Mouse (Mus musculus) limb, embryonic 14.5 days (tissue): ENCODE results near the gene Dab2ip. TPM values are rescaled to one million over a fixed set of nuclear protein-coding genes. Genes with fewer than 3 reads are reported as not detected.

Experiments
- ATAC-seq: fragments of 200-750 bp; cut with Nextera tagmentation; 2 replicates; pipeline ENCODE4 v1.8.0; 2017; ENCODE audit warnings: low read depth, moderate number of reproducible peaks, moderate TSS enrichment; ENCODE audit not compliant: low FRiP score
- DNase-seq: peaks from one replicate; pipeline ENCODE4 v3.0.0-alpha.2; 2015; ENCODE audit warnings: low spot score
- H3K27ac ChIP-seq: fragments of 300-500 bp; sonication (generic); replicated peaks from 2 replicates; pipeline ENCODE4 v1.5.1; 2014; ENCODE audit warnings: low read depth, mild to moderate bottlenecking, low read length, moderate library complexity, mixed read lengths
- H3K27me3 ChIP-seq: fragments of 300-500 bp; sonication (generic); 2 replicates; pipeline ENCODE4 v1.6.1; 2014; ENCODE audit warnings: low read length, mixed read lengths; ENCODE audit not compliant: control insufficient read depth, insufficient read depth
- H3K36me3 ChIP-seq: fragments of 300-500 bp; sonication (generic); 2 replicates; pipeline ENCODE4 v1.6.1; 2014; ENCODE audit warnings: mild to moderate bottlenecking, low read length, moderate library complexity, mixed read lengths; ENCODE audit not compliant: control insufficient read depth, insufficient read depth
- H3K4me1 ChIP-seq: fragments of 300-500 bp; sonication (generic); 2 replicates; pipeline ENCODE4 v1.6.1; 2014; ENCODE audit warnings: antibody characterized with exemption, low read length, mixed read lengths; ENCODE audit not compliant: control insufficient read depth, insufficient read depth
- H3K4me2 ChIP-seq: fragments of 300-500 bp; sonication (generic); replicated peaks from 2 replicates; pipeline ENCODE4 v1.6.1; 2014; ENCODE audit warnings: low read depth, mild to moderate bottlenecking, low read length, moderate library complexity; ENCODE audit not compliant: severe bottlenecking
- H3K4me3 ChIP-seq: fragments of 300-500 bp; sonication (generic); replicated peaks from 2 replicates; pipeline ENCODE4 v1.5.1; 2014; ENCODE audit warnings: low read length
- H3K9ac ChIP-seq: fragments of 300-500 bp; sonication (generic); 2 replicates; pipeline ENCODE4 v1.6.1; 2014; ENCODE audit warnings: mild to moderate bottlenecking, low read depth, low read length, moderate library complexity; ENCODE audit not compliant: severe bottlenecking
- H3K9me3 ChIP-seq: fragments of 300-500 bp; sonication (generic); 2 replicates; pipeline ENCODE4 v1.6.1; 2016; ENCODE audit warnings: low read length; ENCODE audit not compliant: control insufficient read depth
- POLR2A ChIP-seq: fragments of 200-500 bp; IDR thresholded peaks from 2 replicates; pipeline ENCODE4 v1.8.0; 2012; ENCODE audit warnings: inconsistent platforms, mild to moderate bottlenecking, moderate library complexity, borderline replicate concordance; ENCODE audit not compliant: insufficient read depth, insufficient read length; ENCODE audit errors: extremely low read depth
- WGBS: fragments of 180-500 bp; shearing (Covaris S2); extraction: QIAGEN DNeasy Blood & Tissue Kit; methylation state at CpG from one replicate; pipeline ENCODE4 v1.1.7; 2014; 5-methylcytosine and 5-hydroxymethylcytosine counted together
- polyA plus RNA-seq, 2 experiments: library from polyadenylated mRNA; depleted of rRNA in 1 of 2; stranded (reverse) in 1 of 2; unstranded in 1 of 2; fragments of >200 nt; fragmentation: Nextera tagmentation in 1 of 2; extraction: Ambion mirVana in 1 of 2; gene quantifications; 2 replicates each; pipeline versions ENCODE4 v1.2.1 to v1.2.3; 2012 to 2014

The Dab2ip gene
- polyA plus RNA-seq, 2 experiments: 62.2 to 69.8 TPM

GRCm38 (mm10) chr2:35686104-35686503 is 128.0 kb downstream of the Dab2ip start:
- no peaks in the 10 kb centered on the region for H3K9me3 ChIP-seq
- 66% methylated on average over 7 of the region's 7 CpGs for WGBS
- TF ChIP-seq POLR2A: no peak
- DNase-seq (no peak), ATAC-seq (no peak)
- no peaks in the 10 kb centered on the region; the same call in 1 of the 2 replicates for H3K36me3 ChIP-seq
- no peak overlapping the region for H3K9ac ChIP-seq
- no peak overlapping the region for H3K27ac ChIP-seq
- H3K27me3 ChIP-seq: no peaks in the 10 kb centered on the region
- no peak overlapping the region for H3K4me3 ChIP-seq
- H3K4me2 ChIP-seq: no peak overlapping the region
- H3K4me1 ChIP-seq: peaks cover 66% of the 10 kb centered on the region

- H3K9ac ChIP-seq: no peak overlapping the region
- ATAC-seq (no peak), DNase-seq (no peak)
- H3K4me1 ChIP-seq: peaks cover 68% of the 10 kb centered on the region
- H3K4me3 ChIP-seq: no peak overlapping the region
- 56% methylated on average over 5 of the region's 5 CpGs for WGBS
- no peaks in the 10 kb centered on the region for H3K9me3 ChIP-seq
- no peaks in the 10 kb centered on the region for H3K36me3 ChIP-seq
- TF ChIP-seq POLR2A: no peak
- H3K27me3 ChIP-seq: no peaks in the 10 kb centered on the region
- H3K4me2 ChIP-seq: no peak overlapping the region
- no peak overlapping the region; the same call in 1 of the 2 replicates for H3K27ac ChIP-seq
These were observed 129.5 kb downstream of the Dab2ip start for GRCm38 (mm10) chr2:35687557-35688070.

- H3K9ac ChIP-seq: peak overlapping the region; percentile 4; the same call in 1 of the 2 replicates
- DNase-seq (no peak), ATAC-seq (no peak)
- H3K36me3 ChIP-seq: peaks cover 2% of the 10 kb centered on the region; the same call in 1 of the 2 replicates
- no peaks in the 10 kb centered on the region for H3K27me3 ChIP-seq
- no peak overlapping the region for H3K4me3 ChIP-seq
- H3K4me1 ChIP-seq: peaks cover 70% of the 10 kb centered on the region
- no peaks in the 10 kb centered on the region for H3K9me3 ChIP-seq
- H3K4me2 ChIP-seq: no peak overlapping the region
- 59% methylated on average over 4 of the region's 4 CpGs for WGBS
- peak overlapping the region; percentile 33; the same call in 1 of the 2 replicates for H3K27ac ChIP-seq
- no peak for TF ChIP-seq POLR2A
These were observed 130.1 kb downstream of the Dab2ip start for GRCm38 (mm10) chr2:35688121-35688520.

GRCm38 (mm10) chr2:35688581-35688980 is 130.5 kb downstream of the Dab2ip start:
- no peak for ATAC-seq
- Histone ChIP-seq H3K4me3 (no peak overlapping the region), H3K9ac (0 out of 2 replicates have a peak overlapping the region, but pooled peaks have one; percentile 4), H3K27me3 (no peaks in the 10 kb centered on the region), H3K4me2 (no peak overlapping the region), H3K9me3 (no peaks in the 10 kb centered on the region), H3K36me3 (peaks cover 4% of the 10 kb centered on the region; the same call in 1 of the 2 replicates), H3K27ac (peak overlapping the region; percentile 33; the same call in 1 of the 2 replicates), H3K4me1 (peaks cover 65% of the 10 kb centered on the region)
- no peak for DNase-seq
- 86% methylated on average over 5 of the region's 5 CpGs for WGBS
- TF ChIP-seq POLR2A: no peak

GRCm38 (mm10) chr2:35689881-35690280 is 131.8 kb downstream of the Dab2ip start:
- H3K36me3 ChIP-seq: peaks cover 4% of the 10 kb centered on the region; the same call in 1 of the 2 replicates
- DNase-seq: no peak
- peaks cover 65% of the 10 kb centered on the region for H3K4me1 ChIP-seq
- 0 out of 2 replicates have a peak overlapping the region, but pooled peaks have one; percentile 13 for H3K27ac ChIP-seq
- H3K9me3 ChIP-seq: no peaks in the 10 kb centered on the region
- 44% methylated on average over 2 of the region's 2 CpGs for WGBS
- no peak overlapping the region for H3K9ac ChIP-seq
- no peak for TF ChIP-seq POLR2A
- no peaks in the 10 kb centered on the region for H3K27me3 ChIP-seq
- H3K4me2 ChIP-seq: no peak overlapping the region
- no peak overlapping the region for H3K4me3 ChIP-seq
- ATAC-seq: no peak
